Mouse (Mus musculus): ENCODE data around the gene Dnaaf2. TPM values are rescaled to one million over a fixed set of nuclear protein-coding genes. Genes with fewer than 3 reads are reported as not detected.

The Dnaaf2 gene
- polyA plus RNA-seq, 1 experiment from 2014 or later = 3.0 TPM

DNA sequence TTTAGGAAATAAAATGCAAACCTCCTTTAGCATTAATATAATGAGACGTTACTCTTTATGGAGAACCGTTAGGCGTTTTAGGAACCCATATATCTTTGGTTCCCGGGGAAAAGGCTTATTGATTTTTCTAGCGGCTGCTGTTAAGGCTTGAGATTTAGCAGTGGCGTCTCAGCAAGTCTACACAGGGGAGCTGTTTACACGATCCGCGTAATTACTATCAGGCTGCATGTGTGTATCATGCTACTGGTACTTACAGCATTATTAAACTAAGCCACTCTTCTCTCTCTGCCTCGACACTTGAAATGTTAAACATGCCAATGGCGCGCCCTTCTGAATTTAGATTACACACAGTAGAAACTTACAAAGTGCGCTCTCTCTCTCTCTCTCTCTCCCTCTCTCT, 48.2 kb downstream of the Dnaaf2 start:
- Histone ChIP-seq H3K27ac (ENCODE audit: low read depth) (no peak overlapping the region), H3K9ac (replicated peaks) (no peak overlapping the region), H3K4me2 (ENCODE audit: low read depth, low read length) (peak overlapping the region; percentile 49), H3K36me3 (replicated peaks; ENCODE audit: insufficient read depth, low read length) (no peaks in the 10 kb centered on the region), H3K4me3 (ENCODE audit: low read depth, low read length) (no peak overlapping the region), H3K4me1 (ENCODE audit: insufficient read depth) (no peaks in the 10 kb centered on the region), H3K9me3 (ENCODE audit: low read length) (no peaks in the 10 kb centered on the region), H3K27me3 (ENCODE audit: insufficient read depth, low read length) (no peaks in the 10 kb centered on the region)
- 70% methylated on average over 13 of the region's 13 CpGs for WGBS (ENCODE audit: insufficient replicate concordance)
- no peak for TF ChIP-seq EP300 (IDR thresholded peaks at IDR 0.05; ENCODE audit: low read depth)
- TF ChIP-seq CTCF (IDR thresholded peaks at IDR 0.05; ENCODE audit: low read depth) = no peak
- ATAC-seq = no peak
- no peak for DNase-seq

GRCm38 (mm10) chr12:69147166-69147735, 51.0 kb downstream of the Dnaaf2 start:
- Histone ChIP-seq H3K4me1 (ENCODE audit: insufficient read depth) (no peaks in the 10 kb centered on the region), H3K9me3 (ENCODE audit: low read length) (no peaks in the 10 kb centered on the region), H3K27ac (ENCODE audit: low read depth) (no peak overlapping the region), H3K4me3 (ENCODE audit: low read depth, low read length) (no peak overlapping the region), H3K9ac (replicated peaks) (no peak overlapping the region), H3K27me3 (ENCODE audit: insufficient read depth, low read length) (no peaks in the 10 kb centered on the region), H3K36me3 (replicated peaks; ENCODE audit: insufficient read depth, low read length) (no peaks in the 10 kb centered on the region), H3K4me2 (ENCODE audit: low read depth, low read length) (no peak overlapping the region)
- no peak for TF ChIP-seq EP300 (IDR thresholded peaks at IDR 0.05; ENCODE audit: low read depth)
- TF ChIP-seq CTCF (IDR thresholded peaks at IDR 0.05; ENCODE audit: low read depth) = no peak
- DNase-seq = no peak
- no peak for ATAC-seq
- WGBS (ENCODE audit: insufficient replicate concordance) = 75% methylated on average over 5 of the region's 5 CpGs

DNA sequence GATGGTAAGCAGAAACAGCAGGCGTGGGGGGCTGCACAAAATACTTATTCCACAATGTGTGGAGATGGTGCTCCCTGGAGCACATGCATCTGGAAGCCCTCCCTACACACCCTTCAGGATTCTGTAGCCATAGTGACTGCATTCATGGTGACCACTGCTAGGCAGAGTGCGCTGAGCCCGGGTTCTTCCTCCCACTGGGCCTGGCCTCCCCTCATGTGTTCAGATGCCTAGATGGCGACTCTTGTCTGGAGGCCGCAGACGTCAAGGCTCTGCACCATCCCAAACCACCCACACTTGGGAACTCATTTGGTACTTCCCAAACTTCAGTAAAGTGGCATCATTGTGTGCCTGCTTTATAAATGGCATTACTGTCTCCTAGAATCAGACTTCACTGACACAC, 54.8 kb downstream of the Dnaaf2 start:
- H3K4me1 ChIP-seq (ENCODE audit: insufficient read depth) = no peaks in the 10 kb centered on the region
- no peak overlapping the region for H3K4me3 ChIP-seq (ENCODE audit: low read depth, low read length)
- H3K27ac ChIP-seq (ENCODE audit: low read depth) = no peak overlapping the region
- H3K9me3 ChIP-seq (ENCODE audit: low read length) = no peaks in the 10 kb centered on the region
- no peaks in the 10 kb centered on the region for H3K36me3 ChIP-seq (replicated peaks; ENCODE audit: insufficient read depth, low read length)
- no peaks in the 10 kb centered on the region for H3K27me3 ChIP-seq (ENCODE audit: insufficient read depth, low read length)
- ATAC-seq (no peak), DNase-seq (no peak)
- TF ChIP-seq EP300 (IDR thresholded peaks at IDR 0.05; ENCODE audit: low read depth) (no peak), CTCF (IDR thresholded peaks at IDR 0.05; ENCODE audit: low read depth) (no peak)
- WGBS (ENCODE audit: insufficient replicate concordance) = 75% methylated on average over 6 of the region's 6 CpGs
- H3K9ac ChIP-seq (replicated peaks) = no peak overlapping the region
- H3K4me2 ChIP-seq (ENCODE audit: low read depth, low read length) = no peak overlapping the region

DNA sequence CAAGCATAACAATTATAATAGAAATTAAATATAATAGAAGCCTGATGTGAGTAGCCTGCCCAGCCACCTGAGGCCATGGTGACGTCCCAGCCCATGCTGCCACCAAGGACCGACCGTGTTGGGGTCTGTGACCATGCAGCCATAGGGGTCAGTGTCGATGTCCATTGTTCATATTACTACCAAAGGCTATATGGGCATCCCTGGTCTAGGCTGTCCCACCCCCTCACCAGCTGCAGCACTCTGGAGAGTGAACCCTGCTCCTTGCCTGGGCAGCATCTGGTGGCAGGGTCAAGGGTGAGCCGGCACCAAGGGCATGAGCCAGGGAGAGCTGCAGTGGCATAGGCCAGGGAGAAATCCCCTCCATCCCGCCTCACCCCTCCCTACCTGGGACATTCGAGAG, 58.4 kb downstream of the Dnaaf2 start:
- H3K4me1 ChIP-seq (ENCODE audit: insufficient read depth) = no peaks in the 10 kb centered on the region
- no peak overlapping the region for H3K9ac ChIP-seq (replicated peaks)
- no peak overlapping the region for H3K4me2 ChIP-seq (ENCODE audit: low read depth, low read length)
- H3K4me3 ChIP-seq (ENCODE audit: low read depth, low read length) = no peak overlapping the region
- no peaks in the 10 kb centered on the region for H3K9me3 ChIP-seq (ENCODE audit: low read length)
- no peak for DNase-seq
- ATAC-seq = no peak
- WGBS (ENCODE audit: insufficient replicate concordance) = 81% methylated on average over 7 of the region's 7 CpGs
- no peaks in the 10 kb centered on the region for H3K36me3 ChIP-seq (replicated peaks; ENCODE audit: insufficient read depth, low read length)
- TF ChIP-seq CTCF (IDR thresholded peaks at IDR 0.05; ENCODE audit: low read depth) (no peak), EP300 (IDR thresholded peaks at IDR 0.05; ENCODE audit: low read depth) (no peak)
- no peak overlapping the region for H3K27ac ChIP-seq (ENCODE audit: low read depth)
- no peaks in the 10 kb centered on the region for H3K27me3 ChIP-seq (ENCODE audit: insufficient read depth, low read length)

GRCm38 (mm10) chr12:69139201-69139600, 59.0 kb downstream of the Dnaaf2 start:
- whole genome bisulfite sequencing (ENCODE audit: insufficient replicate concordance) = 76% methylated on average over 3 of the region's 3 CpGs
- Histone ChIP-seq H3K9ac (replicated peaks) (no peak overlapping the region), H3K27ac (ENCODE audit: low read depth) (no peak overlapping the region), H3K36me3 (replicated peaks; ENCODE audit: insufficient read depth, low read length) (no peaks in the 10 kb centered on the region), H3K9me3 (ENCODE audit: low read length) (no peaks in the 10 kb centered on the region), H3K4me3 (ENCODE audit: low read depth, low read length) (no peak overlapping the region), H3K27me3 (ENCODE audit: insufficient read depth, low read length) (no peaks in the 10 kb centered on the region), H3K4me2 (ENCODE audit: low read depth, low read length) (no peak overlapping the region), H3K4me1 (ENCODE audit: insufficient read depth) (no peaks in the 10 kb centered on the region)
- DNase-seq (no peak), ATAC-seq (no peak)
- no peak for TF ChIP-seq EP300 (IDR thresholded peaks at IDR 0.05; ENCODE audit: low read depth)
- TF ChIP-seq CTCF (IDR thresholded peaks at IDR 0.05; ENCODE audit: low read depth) = no peak

Small RNA genes lying within 50 kb of the gene (microRNA-seq; reads per million reads assigned to microRNA genes)
- gene Gm47287 = not detected
- gene Gm47295 = 2.0 reads per million

Other genes starting within 250 kb of the Dnaaf2 start
- gene Rps29, start 39.2 kb downstream of the Dnaaf2 start, polyA plus RNA-seq (2015; fragmentation: Nextera tagmentation; extraction: Ambion mirVana) = 1,274 and 1,279 TPM in 2 replicates
- 8.8 and 9.6 TPM in 2 replicates for gene Lrr1, start 29.6 kb downstream of the Dnaaf2 start, polyA plus RNA-seq (2015; fragmentation: Nextera tagmentation; extraction: Ambion mirVana)
- 543 and 555 TPM in 2 replicates for gene Rpl36al, start 14.3 kb downstream of the Dnaaf2 start, polyA plus RNA-seq (2015; fragmentation: Nextera tagmentation; extraction: Ambion mirVana)
- 23.1 and 25.0 TPM in 2 replicates for gene Mgat2, start 14.3 kb downstream of the Dnaaf2 start, polyA plus RNA-seq (2015; fragmentation: Nextera tagmentation; extraction: Ambion mirVana)
- 9.1 and 10.2 TPM in 2 replicates for gene Gm49383, start 1.3 kb downstream of the Dnaaf2 start, polyA plus RNA-seq (2015; fragmentation: Nextera tagmentation; extraction: Ambion mirVana)
- 8.3 and 9.5 TPM in 2 replicates for gene Gm49384, start 5.8 kb upstream of the Dnaaf2 start, polyA plus RNA-seq (2015; fragmentation: Nextera tagmentation; extraction: Ambion mirVana)
- gene Pole2, start 29.8 kb upstream of the Dnaaf2 start, polyA plus RNA-seq (2015; fragmentation: Nextera tagmentation; extraction: Ambion mirVana) = 8.0 and 9.3 TPM in 2 replicates
- gene Klhdc1, start 42.7 kb upstream of the Dnaaf2 start, polyA plus RNA-seq (2015; fragmentation: Nextera tagmentation; extraction: Ambion mirVana) = 5.9 and 6.1 TPM in 2 replicates
- gene Klhdc2, start 98.3 kb upstream of the Dnaaf2 start, polyA plus RNA-seq (2015; fragmentation: Nextera tagmentation; extraction: Ambion mirVana) = 54.2 and 59.3 TPM in 2 replicates
- gene Nemf, start 158.7 kb upstream of the Dnaaf2 start, polyA plus RNA-seq (2015; fragmentation: Nextera tagmentation; extraction: Ambion mirVana) = 28.3 and 29.7 TPM in 2 replicates
- gene Arf6, start 173.7 kb upstream of the Dnaaf2 start, polyA plus RNA-seq (2015; fragmentation: Nextera tagmentation; extraction: Ambion mirVana) = 33.8 and 44.6 TPM in 2 replicates
- gene Gm9887, start 174.0 kb upstream of the Dnaaf2 start, polyA plus RNA-seq (2015; fragmentation: Nextera tagmentation; extraction: Ambion mirVana) = 1.00 and 1.3 TPM in 2 replicates